Mouse (Mus musculus) lung, adult 2 months (tissue): Measurements from ENCODE around the gene Hist1h2bc.

Experiments used
- CTCF ChIP-seq: fragments of 200-500 bp; IDR thresholded peaks from 2 replicates; pipeline ENCODE4 v1.5.1; 2011; ENCODE audit warnings: mild to moderate bottlenecking, low read length, control low read depth; ENCODE audit not compliant: insufficient read depth
- POLR2A ChIP-seq: fragments of 200-500 bp; IDR thresholded peaks from 2 replicates; pipeline ENCODE4 v1.6.1; 2011; ENCODE audit warnings: low read depth, mild to moderate bottlenecking, control low read depth, low read length, borderline replicate concordance; ENCODE audit errors: extremely low read depth

GRCm38 (mm10) chr13:23737091-23737490, 53.1 kb downstream of the Hist1h2bc start:
- TF ChIP-seq POLR2A = no peak
- no peak for TF ChIP-seq CTCF
